Mouse (Mus musculus): ENCODE data around the gene Mical1.
A peak's percentile ranks its signal among the peaks of the same experiment; 100 is the strongest.

Gene Mical1

DNA sequence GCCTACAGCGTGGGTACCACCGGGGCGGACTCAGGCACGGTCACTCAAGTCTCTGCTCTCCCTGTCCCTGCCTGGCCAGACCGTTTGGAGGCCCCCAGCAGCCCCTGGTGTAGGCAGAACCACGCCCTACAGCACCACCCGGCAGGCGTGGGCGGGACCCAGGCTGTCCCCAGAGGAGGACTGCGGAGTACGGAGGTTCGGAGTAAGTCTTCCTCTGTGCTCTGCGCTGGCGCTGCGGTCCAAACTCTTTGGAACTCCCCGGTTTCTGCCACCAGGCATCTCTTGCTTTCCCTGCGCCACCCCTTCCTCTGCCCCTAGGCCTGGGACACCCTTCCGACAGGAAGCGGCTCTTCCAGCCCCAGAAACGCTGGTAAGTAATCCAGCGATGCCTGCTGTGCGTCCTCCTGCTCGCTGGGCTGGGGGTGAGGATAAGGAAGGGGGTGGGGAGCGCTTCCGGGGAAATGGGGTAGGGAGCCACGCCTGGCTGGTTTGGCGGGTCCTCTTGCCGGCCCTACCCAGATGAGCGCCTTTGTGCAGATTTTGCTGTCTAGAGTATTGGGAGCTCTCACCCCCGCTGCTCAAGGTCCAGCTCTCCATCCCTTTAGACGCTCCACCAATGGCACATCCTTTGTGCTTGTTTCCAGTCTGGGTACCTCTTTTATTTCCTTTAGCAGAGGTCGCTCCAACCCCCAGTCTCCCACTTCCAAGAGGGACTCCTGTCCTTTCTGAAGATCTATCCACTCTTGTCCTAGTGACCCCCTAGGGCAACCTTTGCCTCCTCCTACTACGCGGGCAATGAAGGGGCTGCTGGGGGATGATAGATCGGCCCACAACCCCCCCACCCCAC lies at the start of gene Mical1:
Gene Mical1, plus strand, starts transcription at position 144 of the 847 bp plus-strand sequence.
- peak; percentile 54 to 77 for DNase-seq (ENCODE audit: low spot score in 2 of 2)

DNA sequence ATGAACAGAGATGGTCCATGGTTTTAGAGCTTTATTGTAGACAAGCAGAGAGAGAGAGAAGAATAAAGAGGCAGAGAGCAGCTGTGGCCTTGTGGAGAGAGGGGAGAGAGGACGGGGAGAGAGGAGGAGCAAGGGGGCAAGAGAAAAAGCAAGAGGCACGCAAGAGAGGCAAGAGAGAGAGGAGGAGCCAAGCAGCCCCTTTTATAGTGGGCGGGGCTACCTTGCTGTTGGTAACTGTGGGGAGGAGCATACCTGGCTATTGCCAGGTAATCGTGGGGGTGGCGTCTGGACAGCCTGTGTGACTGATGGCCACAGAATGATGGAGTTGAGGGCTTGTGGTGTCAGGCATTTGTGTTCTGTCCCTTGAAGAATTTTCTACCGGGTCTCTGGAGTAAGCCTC lies 49.7 kb upstream of the Mical1 start:
- no peak for DNase-seq (ENCODE audit: low spot score in 2 of 2)

- peak in 1 of 2 experiments; percentile 65 for DNase-seq (ENCODE audit: low spot score in 2 of 2)
Observed at GRCm38 (mm10) chr10:41434624-41435023, 41.5 kb upstream of the Mical1 start.

GRCm38 (mm10) chr10:41435141-41435540 lies 41.0 kb upstream of the Mical1 start:
- no peak for DNase-seq (ENCODE audit: low spot score in 2 of 2)

DNA sequence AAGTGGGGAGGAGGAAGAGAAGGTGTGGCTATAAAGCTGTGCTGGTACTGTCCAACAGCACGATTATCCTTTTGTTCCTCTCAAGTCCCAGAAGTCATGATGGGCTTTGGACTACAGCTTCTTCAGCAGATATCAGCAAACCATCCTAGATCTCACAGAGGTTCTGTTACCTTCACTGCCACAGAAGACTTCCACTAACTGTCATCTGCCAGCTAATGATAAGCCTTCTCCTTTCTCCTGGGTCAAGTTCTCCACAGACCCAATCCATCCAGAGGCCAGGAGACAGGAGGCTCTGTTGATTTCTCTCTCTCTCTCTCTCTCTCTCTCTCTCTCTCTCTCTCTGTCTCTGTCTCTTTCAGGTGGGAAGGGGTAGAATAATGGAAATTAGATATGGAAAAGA lies 27.9 kb upstream of the Mical1 start:
- DNase-seq (ENCODE audit: low spot score in 2 of 2), result no peak

GRCm38 (mm10) chr10:41449684-41450083 lies 26.4 kb upstream of the Mical1 start:
- peak in 1 of 2 experiments; percentile 32 for DNase-seq (ENCODE audit: low spot score in 2 of 2)

GRCm38 (mm10) chr10:41450137-41450670 lies 25.9 kb upstream of the Mical1 start, which contains the start of gene Zbtb24:
Zbtb24 (plus strand) TSS chr10:41450383.
- DNase-seq (ENCODE audit: low spot score in 2 of 2), result peak; percentile 95 to 99

- DNase-seq (ENCODE audit: low spot score in 2 of 2), result no peak
Observed at GRCm38 (mm10) chr10:41450780-41451522, 25.2 kb upstream of the Mical1 start.

- DNase-seq (ENCODE audit: low spot score in 2 of 2), result no peak
Observed at GRCm38 (mm10) chr10:41451656-41452055, 24.5 kb upstream of the Mical1 start.

GRCm38 (mm10) chr10:41452791-41453190 lies 23.3 kb upstream of the Mical1 start:
- DNase-seq (ENCODE audit: low spot score in 2 of 2), result no peak

- no peak for DNase-seq (ENCODE audit: low spot score in 2 of 2)
Observed at GRCm38 (mm10) chr10:41459990-41460389, 16.1 kb upstream of the Mical1 start.

- no peak for DNase-seq (ENCODE audit: low spot score in 2 of 2)
Observed at GRCm38 (mm10) chr10:41460501-41460900, 15.6 kb upstream of the Mical1 start.

DNA sequence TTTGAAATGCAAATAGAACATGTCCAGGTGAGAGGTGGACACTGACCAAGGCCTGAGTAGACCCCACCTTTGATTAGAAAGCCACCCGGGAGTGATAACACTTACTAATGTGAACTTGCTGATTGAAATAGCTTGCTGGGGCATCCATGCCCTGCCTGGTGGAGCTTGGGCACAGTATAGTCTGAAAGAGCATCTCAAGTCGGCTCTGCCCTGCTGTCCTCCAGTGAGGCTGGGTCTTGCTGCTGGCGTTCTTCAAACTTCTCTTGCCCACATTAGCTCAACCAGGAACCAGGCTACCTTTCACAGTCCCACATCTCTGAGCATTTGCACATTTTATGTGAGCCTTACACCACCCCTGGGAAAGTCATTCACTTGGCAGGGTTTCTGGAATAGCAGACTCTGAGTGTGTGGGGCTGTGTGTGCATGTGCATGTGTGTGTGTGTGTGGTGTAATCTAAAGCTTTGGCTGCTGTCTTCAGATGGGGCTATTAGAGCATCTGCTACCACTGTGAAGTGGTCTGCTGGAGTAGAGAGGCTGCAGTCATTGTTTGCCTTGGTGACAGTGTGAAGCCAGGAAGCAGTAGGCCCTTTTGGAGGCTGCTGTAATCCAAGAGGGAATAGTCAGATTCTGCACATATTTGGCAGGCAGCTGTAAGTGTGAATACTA lies 14.9 kb upstream of the Mical1 start:
- no peak for DNase-seq (ENCODE audit: low spot score in 2 of 2)

DNA sequence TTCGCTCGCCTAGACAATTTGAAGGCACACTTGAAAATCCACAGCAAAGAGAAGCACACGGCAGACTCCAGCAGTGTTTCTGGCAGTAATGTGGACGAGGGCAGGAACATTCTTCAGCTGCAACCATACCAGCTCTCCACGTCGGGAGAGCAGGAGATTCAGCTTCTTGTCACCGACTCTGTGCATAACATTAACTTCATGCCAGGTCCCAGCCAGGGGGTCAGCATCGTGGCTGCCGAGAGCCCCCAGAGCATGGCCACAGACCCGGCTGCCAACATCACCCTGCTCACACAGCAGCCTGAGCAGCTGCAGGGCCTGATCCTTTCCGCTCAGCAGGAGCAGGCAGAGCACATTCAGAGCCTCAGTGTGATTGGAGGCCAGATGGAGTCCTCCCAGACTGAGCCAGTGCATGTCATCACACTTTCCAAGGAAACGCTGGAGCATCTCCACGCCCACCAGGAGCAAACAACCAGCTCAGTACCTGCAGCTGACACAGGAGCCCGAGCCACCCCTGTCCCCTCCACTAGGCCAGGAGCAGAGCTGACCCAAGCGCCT lies 11.6 kb upstream of the Mical1 start:
- DNase-seq (ENCODE audit: low spot score in 2 of 2), result no peak

DNA sequence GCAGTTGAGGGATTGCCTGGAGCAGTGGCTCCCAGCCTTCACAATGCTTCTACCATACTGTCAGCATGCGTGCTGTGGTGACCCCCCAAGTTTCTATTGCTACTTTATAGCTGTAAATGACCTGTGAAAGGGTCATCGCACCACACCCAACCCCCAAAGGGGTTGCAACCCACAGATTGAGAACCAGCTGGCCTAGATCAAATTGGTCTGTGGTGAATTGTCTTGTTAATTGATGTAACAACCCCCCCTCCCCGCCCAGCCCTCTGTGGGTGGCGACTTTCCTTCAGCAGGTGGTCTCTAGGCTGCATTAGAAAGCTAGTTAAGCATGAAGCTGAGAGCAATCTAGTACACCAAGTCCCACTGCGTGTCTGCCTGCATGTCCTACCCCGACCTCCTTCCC lies 8.8 kb upstream of the Mical1 start:
- DNase-seq (ENCODE audit: low spot score in 2 of 2), result no peak

- DNase-seq (ENCODE audit: low spot score in 2 of 2), result no peak
Observed at GRCm38 (mm10) chr10:41470693-41471092, 5.4 kb upstream of the Mical1 start.

GRCm38 (mm10) chr10:41472534-41472933 lies 3.6 kb upstream of the Mical1 start:
- DNase-seq (ENCODE audit: low spot score in 2 of 2), result no peak

DNA sequence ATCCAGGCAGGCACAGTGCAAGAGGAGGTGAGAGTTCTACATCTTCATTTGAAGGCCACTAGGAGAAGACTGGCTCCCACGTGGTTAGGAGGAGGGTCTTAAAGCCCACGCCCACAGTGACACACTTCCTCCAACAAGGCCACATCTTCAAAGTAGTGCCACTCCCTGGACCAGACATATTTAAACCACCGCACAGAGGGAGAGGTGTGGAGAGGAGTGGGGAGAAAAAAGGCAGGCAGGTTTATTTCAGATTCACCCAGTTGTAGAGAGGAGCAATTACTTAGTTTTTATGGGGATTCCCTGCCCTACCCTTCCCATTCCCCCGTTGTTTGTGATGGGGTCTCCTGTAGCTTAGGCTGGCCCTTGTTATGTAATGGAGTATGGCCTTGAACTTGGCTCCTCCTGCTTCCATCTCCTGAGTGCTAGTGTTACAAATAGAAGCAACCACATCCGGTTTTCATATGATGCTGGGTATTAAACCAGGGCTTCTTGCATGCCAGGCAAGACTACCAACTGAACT lies 3.1 kb upstream of the Mical1 start:
- DNase-seq (ENCODE audit: low spot score in 2 of 2), result no peak

DNA sequence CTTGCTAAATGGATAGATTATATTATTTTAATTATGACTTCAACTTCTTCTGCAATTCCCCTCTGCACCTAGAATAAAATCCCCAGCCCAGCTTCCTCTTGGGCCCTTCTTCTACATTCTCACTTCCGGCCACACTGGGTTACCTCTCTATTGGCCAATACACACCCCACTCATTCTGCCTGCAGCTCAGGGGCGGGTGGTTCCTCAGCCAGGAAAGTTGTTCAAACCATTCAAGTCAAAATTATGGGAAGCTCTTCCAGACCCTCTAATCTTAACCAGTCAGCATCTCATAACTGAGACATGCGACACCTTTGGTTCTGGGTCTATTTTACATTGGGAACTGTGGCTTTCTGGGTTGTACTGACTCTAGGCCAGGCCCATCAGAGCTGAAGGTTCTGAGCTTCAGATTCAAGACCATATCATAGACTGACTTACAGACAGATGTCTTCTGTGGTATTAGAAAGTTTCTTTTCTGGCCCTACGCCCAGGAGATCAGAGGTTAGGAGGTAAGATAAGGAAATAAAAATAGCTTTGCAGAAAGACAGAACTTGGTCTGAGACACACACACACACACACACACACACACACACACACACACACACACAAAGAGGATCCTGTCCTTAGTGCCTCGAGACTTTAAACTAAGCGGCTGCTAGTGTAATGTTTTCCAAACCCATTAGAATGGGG lies 2.2 kb upstream of the Mical1 start:
- DNase-seq (ENCODE audit: low spot score in 2 of 2), result peak in 1 of 2 experiments; percentile 59

GRCm38 (mm10) chr10:41474981-41475391 lies 1.1 kb upstream of the Mical1 start:
- DNase-seq (ENCODE audit: low spot score in 2 of 2), result no peak

DNA sequence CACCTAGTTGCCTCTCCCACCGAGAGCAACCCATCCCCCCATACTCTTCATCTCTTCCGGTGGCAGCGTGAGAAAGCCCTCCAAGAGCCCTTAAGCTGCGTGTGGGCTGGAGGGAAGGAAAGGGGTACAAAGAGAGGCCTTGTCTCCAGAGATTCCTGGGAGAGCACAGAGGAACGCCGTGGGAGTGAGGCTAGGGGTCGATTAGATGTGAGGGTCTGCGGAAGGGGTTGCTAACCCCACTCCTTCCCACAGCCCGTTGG lies 834 bp downstream of the Mical1 start:
- peak in 1 of 2 experiments; percentile 38 for DNase-seq (ENCODE audit: low spot score in 2 of 2)
